Mouse (Mus musculus) midbrain, embryonic 10.5 days (tissue): ENCODE data around the gene Tor1a. TPM values are rescaled to one million over a fixed set of nuclear protein-coding genes. Genes with fewer than 3 reads are reported as not detected.

Experiments used
- polyA plus RNA-seq: library from polyadenylated mRNA; unstranded; fragments of >200 nt; fragmentation: Nextera tagmentation; extraction: Ambion mirVana; gene quantifications from 2 replicates; pipeline ENCODE4 v1.2.1, GENCODE M21; 2016

Tor1a gene
- polyA plus RNA-seq, 1 experiment from 2014 or later: 94.5 TPM

Other genes with a start within 250 kb of the Tor1a start
- 3.5 and 4.0 TPM in 2 replicates for gene 1700001O22Rik, start 164.3 kb downstream of the Tor1a start, polyA plus RNA-seq
- 126 and 127 TPM in 2 replicates for gene Ntmt1, start 160.1 kb downstream of the Tor1a start, polyA plus RNA-seq
- 43.9 and 45.8 TPM in 2 replicates for gene Asb6, start 137.6 kb downstream of the Tor1a start, polyA plus RNA-seq
- gene Prrx2, start 133.0 kb downstream of the Tor1a start, polyA plus RNA-seq: 22.3 and 29.5 TPM in 2 replicates
- 5.8 and 9.7 TPM in 2 replicates for gene Ptges, start 38.1 kb downstream of the Tor1a start, polyA plus RNA-seq
- 21.9 and 22.4 TPM in 2 replicates for gene Tor1b, start 15.0 kb downstream of the Tor1a start, polyA plus RNA-seq
- 63.3 and 71.9 TPM in 2 replicates for gene BC005624, start 14.3 kb upstream of the Tor1a start, polyA plus RNA-seq
- gene Usp20, start 14.3 kb upstream of the Tor1a start, polyA plus RNA-seq: 19.8 and 27.6 TPM in 2 replicates
- gene Fnbp1, start 174.1 kb upstream of the Tor1a start, polyA plus RNA-seq: 11.8 and 14.3 TPM in 2 replicates
- 33.8 and 39.0 TPM in 2 replicates for gene Gpr107, start 184.4 kb upstream of the Tor1a start, polyA plus RNA-seq